Mouse (Mus musculus) thymus, postnatal 14 days (tissue): ENCODE data around the gene Ptcra.

Experiments used
- DNase-seq: peaks from one replicate; pipeline ENCODE4 v3.0.0; 2021

Ptcra gene

DNA sequence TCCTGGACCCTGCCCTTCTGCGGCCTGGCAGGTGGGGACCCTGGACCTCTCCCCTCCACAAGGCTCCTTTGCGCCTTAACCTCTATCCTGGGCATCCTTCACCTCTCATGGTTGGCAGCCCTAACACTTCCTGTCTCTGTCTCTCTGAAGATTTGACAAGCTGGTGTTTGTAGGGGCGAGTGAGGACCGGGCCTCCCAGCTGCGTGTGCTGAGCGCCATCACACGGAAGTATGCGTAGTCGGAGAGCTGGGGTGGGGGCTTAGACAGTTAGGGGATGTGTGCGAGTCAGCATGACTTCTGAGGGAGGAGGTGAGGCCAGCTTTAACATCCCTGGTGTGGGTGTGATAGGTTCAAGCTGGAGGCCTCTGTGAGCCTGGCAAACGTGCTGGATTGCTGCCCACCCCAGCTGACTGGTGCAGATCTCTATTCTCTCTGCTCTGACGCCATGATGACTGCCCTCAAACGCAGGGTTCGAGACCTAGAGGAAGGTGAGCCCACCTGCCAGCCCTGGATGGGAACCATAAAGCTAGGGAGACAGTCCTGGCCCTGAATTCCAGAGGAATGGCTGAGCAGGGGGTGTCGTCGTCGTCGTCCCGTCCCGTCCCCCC lies 38.9 kb downstream of the Ptcra start:
- DNase-seq, result no peak

DNA sequence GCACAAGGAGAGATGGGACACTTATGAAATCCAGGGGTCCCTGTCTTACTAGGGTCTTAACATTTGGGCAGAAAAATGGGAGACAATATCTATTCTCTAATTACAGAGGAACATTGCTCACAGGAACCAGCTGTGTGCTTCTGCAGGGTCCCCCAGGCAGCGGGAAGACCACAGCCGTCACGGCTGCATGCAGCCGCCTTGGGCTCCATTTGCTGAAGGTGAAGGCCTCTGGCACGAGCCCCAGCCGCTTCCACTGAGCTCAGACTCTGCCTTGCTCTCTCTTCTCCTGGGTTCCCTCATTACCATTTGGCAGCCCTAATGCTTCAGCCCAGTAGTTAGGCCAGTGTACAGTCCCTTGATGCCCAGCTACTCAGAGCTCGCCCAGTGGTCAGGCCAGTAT lies 42.4 kb downstream of the Ptcra start:
- DNase-seq, result no peak

DNA sequence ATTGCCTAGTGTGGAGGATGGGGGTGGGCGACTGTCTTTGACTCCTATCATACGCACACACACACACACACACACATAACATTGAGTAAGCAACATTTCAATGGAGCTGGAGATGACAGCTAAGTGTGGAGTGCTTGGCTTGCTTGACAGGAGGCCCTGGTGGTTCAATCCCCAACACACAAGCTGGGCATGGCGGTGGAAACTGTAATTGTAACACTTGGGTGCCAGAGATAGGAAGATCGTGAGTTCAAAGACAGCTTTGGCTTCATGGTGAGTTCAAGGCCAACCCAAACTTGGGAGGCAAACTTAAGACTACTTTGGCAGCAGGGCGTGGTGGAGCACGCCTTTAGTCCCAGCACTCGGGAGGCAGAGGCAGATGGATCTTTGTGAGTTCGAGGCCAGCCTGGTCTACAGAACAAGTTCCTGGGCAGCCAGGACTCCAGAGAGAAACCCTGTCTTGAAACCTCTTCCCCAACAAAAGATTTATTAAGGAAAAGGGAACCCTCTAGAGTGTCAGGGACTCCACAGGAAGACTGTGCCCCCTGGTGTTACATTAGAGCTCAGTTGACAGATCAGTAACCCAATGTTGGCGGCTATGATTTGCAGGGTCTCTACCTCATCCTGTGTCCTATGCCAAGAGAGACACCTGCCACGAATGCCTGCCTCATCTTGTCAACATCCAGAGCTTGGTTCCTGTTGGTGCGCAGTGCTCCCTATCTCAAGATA lies 48.6 kb downstream of the Ptcra start:
- peak; percentile 40 for DNase-seq

DNA sequence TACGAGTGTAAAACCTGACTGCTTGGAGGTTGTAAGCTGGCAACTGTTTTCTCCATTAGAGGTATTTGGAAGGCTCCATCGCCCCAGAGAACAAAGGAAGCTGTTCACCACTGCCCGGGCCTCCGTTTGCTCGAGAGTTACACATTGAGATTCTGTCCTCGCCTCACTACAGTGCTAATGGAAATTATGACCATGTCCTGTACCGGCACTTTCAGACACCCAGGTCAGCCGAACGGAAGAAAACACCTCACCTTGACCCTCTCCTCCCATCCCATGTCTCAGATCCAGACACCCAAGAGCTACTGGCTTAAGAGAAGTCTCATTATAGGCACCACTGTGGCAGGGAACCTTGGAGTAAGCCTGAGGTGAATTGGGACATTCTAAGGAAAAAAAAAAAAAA lies 49.7 kb downstream of the Ptcra start:
- DNase-seq, result no peak

DNA sequence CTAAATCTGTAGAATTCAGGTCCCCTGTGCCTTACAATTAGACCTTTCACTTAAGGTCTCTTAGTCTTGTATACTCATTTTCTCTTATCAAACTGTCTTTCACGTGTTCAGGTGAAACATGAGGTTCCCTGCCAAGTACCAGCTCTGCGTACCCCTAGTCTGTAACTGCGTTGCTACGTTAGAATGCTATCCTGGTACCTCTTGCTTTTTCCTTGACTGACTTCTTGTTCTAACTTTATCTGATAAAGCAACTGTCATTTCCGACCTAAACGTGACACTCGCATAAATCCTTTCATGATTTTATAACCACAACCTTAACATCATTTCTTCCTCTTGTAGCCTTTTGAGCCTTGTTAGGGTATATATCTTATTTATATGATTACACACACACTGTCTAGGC lies 51.1 kb downstream of the Ptcra start:
- no peak for DNase-seq

GRCm38 (mm10) chr17:46711612-46712271 lies 51.8 kb downstream of the Ptcra start:
- peak; percentile 48 for DNase-seq

DNA sequence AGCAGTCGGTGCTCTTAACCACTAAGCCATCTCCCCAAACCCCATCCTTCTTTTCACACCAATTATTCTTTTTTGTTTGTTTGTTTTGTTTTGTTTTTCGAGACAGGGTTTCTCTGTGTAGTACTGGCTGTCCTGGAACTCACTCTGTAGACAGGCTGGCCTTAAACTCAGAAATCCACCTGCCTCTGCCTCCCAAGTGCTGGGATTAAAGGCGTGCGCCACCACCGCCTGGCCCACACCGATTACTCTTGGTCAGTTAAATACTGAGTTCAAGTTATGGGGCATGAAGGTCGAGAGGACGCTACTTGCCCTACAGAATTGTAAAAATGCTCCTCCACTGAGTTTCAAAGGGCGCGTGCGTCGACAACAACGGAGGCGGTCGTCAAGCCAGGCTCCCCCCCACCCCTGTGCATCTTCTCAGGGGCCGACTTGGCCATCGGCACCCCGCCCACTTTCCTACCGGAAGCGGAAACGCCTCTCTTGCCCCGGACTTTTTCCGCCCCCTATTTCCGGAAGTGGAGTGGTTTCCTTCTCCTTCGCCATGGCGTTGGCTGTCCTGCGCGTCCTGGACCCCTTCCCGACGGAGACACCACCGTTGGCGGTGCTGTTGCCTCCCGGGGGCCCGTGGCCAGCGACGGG lies 52.4 kb downstream of the Ptcra start, which contains the start of gene Pex6:
Gene Pex6, plus strand, starts transcription at position 505 of the 639 bp plus-strand sequence.
- peak; percentile 95 for DNase-seq

GRCm38 (mm10) chr17:46706375-46707089 lies 57.0 kb downstream of the Ptcra start:
- DNase-seq, result no peak
